Mouse (Mus musculus): ENCODE results near the gene Fsd2.

- TF ChIP-seq POLR2A (IDR thresholded peaks at IDR 0.05; ENCODE audit: insufficient read length, low read depth), result no peak
- TF ChIP-seq E2F4 (IDR thresholded peaks at IDR 0.05; ENCODE audit: insufficient read depth), result no peak
- no peak for TF ChIP-seq USF1 (IDR thresholded peaks at IDR 0.05; ENCODE audit: low read depth)
Observed at GRCm38 (mm10) chr7:81489649-81490048, 77.1 kb downstream of the Fsd2 start.
